Mouse (Mus musculus) liver, embryonic 14 days (tissue): ENCODE data around the gene AW822073. TPM values are rescaled to one million over a fixed set of nuclear protein-coding genes. Genes with fewer than 3 reads are reported as not detected.

Experiments used
- polyA plus RNA-seq: library from polyadenylated mRNA; depleted of rRNA; stranded (reverse); fragments of >200 nt; gene quantifications from 2 replicates; pipeline ENCODE4 v1.2.3, GENCODE M21; 2012; rRNA removed

The AW822073 gene
- not detected in 2 replicates for polyA plus RNA-seq

GRCm38 (mm10) chr10:58224827-58225785, at the start of gene AW822073:
AW822073 (minus strand) TSS chr10:58224930.

GRCm38 (mm10) chr10:58255213-58255892, 30.6 kb upstream of the AW822073 start, which contains the start of gene Gcc2:
Gcc2 (plus strand) TSS chr10:58255497.

GRCm38 (mm10) chr10:58236613-58237012, 11.9 kb upstream of the AW822073 start, which contains the start of gene Gm4981:
Gm4981 (minus strand) TSS chr10:58236701.

GRCm38 (mm10) chr10:58232641-58232969, 7.9 kb upstream of the AW822073 start, which contains the start of gene Duxf3:
Duxf3 (minus strand) TSS chr10:58232675.

Other genes with a start within 250 kb of the AW822073 start
- not detected in 2 replicates for gene Duxf3, start 7.7 kb upstream of the AW822073 start, polyA plus RNA-seq
- not detected in 2 replicates for gene Gm4981, start 11.8 kb upstream of the AW822073 start, polyA plus RNA-seq
- gene Gcc2, start 30.6 kb upstream of the AW822073 start, polyA plus RNA-seq, result 9.4 and 9.7 TPM in 2 replicates
- 22.5 and 24.4 TPM in 2 replicates for gene Lims1, start 98.5 kb upstream of the AW822073 start, polyA plus RNA-seq
- 12.1 and 14.7 TPM in 2 replicates for gene Ranbp2, start 222.0 kb upstream of the AW822073 start, polyA plus RNA-seq